Mouse (Mus musculus): Measurements from ENCODE around the gene Nlrp14. TPM values are rescaled to one million over a fixed set of nuclear protein-coding genes. Genes with fewer than 3 reads are reported as not detected.

The Nlrp14 gene
- not detected for polyA plus RNA-seq (2017; shearing (Covaris generic))

GRCm38 (mm10) chr7:107166690-107167089 is at the start of gene Nlrp14:
Nlrp14 (plus strand) TSS chr7:107166990.

GRCm38 (mm10) chr7:107130983-107131382 is 35.8 kb upstream of the Nlrp14 start, which contains the start of gene Olfr715:
Olfr715 (minus strand) TSS chr7:107131083.

GRCm38 (mm10) chr7:107138027-107138426 is 28.8 kb upstream of the Nlrp14 start, which contains the start of gene Olfr716:
Olfr716 (plus strand) TSS chr7:107138327.

GRCm38 (mm10) chr7:107209204-107209860 is 42.5 kb downstream of the Nlrp14 start, which contains the start of gene Rbmxl2:
Rbmxl2 (plus strand) TSS chr7:107209445.

Other genes starting within 250 kb of the Nlrp14 start
- not detected for gene Olfr709-ps1, start 234.8 kb upstream of the Nlrp14 start, polyA plus RNA-seq (2017; shearing (Covaris generic))
- gene Olfr710, start 218.7 kb upstream of the Nlrp14 start, polyA plus RNA-seq (2017; shearing (Covaris generic)): not detected
- not detected for gene Olfr6, start 203.1 kb upstream of the Nlrp14 start, polyA plus RNA-seq (2017; shearing (Covaris generic))
- not detected for gene Olfr711, start 191.5 kb upstream of the Nlrp14 start, polyA plus RNA-seq (2017; shearing (Covaris generic))
- gene Olfr2, start 160.9 kb upstream of the Nlrp14 start, polyA plus RNA-seq (2017; shearing (Covaris generic)): not detected
- not detected for gene Olfr713, start 135.8 kb upstream of the Nlrp14 start, polyA plus RNA-seq (2017; shearing (Covaris generic))
- not detected for gene Olfr714, start 96.0 kb upstream of the Nlrp14 start, polyA plus RNA-seq (2017; shearing (Covaris generic))
- not detected for gene Olfr17, start 73.8 kb upstream of the Nlrp14 start, polyA plus RNA-seq (2017; shearing (Covaris generic))
- gene Olfr715b, start 56.6 kb upstream of the Nlrp14 start, polyA plus RNA-seq (2017; shearing (Covaris generic)): not detected
- gene Olfr715, start 35.9 kb upstream of the Nlrp14 start, polyA plus RNA-seq (2017; shearing (Covaris generic)): not detected
- not detected for gene Olfr716, start 28.7 kb upstream of the Nlrp14 start, polyA plus RNA-seq (2017; shearing (Covaris generic))
- not detected for gene Rbmxl2, start 42.5 kb downstream of the Nlrp14 start, polyA plus RNA-seq (2017; shearing (Covaris generic))
- gene Syt9, start 203.7 kb downstream of the Nlrp14 start, polyA plus RNA-seq (2017; shearing (Covaris generic)): not detected

Data from CD4-positive, CD25-positive, alpha-beta regulatory T cell, adult 9 weeks (primary cell).